Mouse (Mus musculus) heart, embryonic 10.5 days (tissue): ENCODE measurements around the gene Car15. TPM values are rescaled to one million over a fixed set of nuclear protein-coding genes. Genes with fewer than 3 reads are reported as not detected.

Experiments
- DNase-seq: peaks from one replicate; pipeline ENCODE4 v3.0.0-alpha.2; 2017; ENCODE audit warnings: low spot score
- H3K27ac ChIP-seq: fragments of 300-500 bp; sonication (generic); 2 replicates; pipeline ENCODE4 v1.5.1; 2016; ENCODE audit warnings: mild to moderate bottlenecking
- H3K27me3 ChIP-seq: fragments of 300-500 bp; sonication (generic); 2 replicates; pipeline ENCODE4 v1.6.1; 2016; ENCODE audit warnings: mild to moderate bottlenecking; ENCODE audit not compliant: poor library complexity, insufficient read depth, severe bottlenecking
- H3K36me3 ChIP-seq: fragments of 300-500 bp; sonication (generic); 2 replicates; pipeline ENCODE4 v1.6.1; 2016; ENCODE audit warnings: mild to moderate bottlenecking, moderate library complexity
- H3K4me1 ChIP-seq: fragments of 300-500 bp; sonication (generic); 2 replicates; pipeline ENCODE4 v1.6.1; 2016; ENCODE audit warnings: mild to moderate bottlenecking
- H3K4me3 ChIP-seq: fragments of 300-500 bp; sonication (generic); 2 replicates; pipeline ENCODE4 v1.5.1; 2016; ENCODE audit warnings: mild to moderate bottlenecking, moderate library complexity
- H3K9me3 ChIP-seq: fragments of 300-500 bp; sonication (generic); 2 replicates; pipeline ENCODE4 v1.6.1; 2016; ENCODE audit warnings: mild to moderate bottlenecking, moderate library complexity
- WGBS: fragments of 180-500 bp; shearing (Covaris S2); methylation state at CpG from one replicate; pipeline ENCODE4 v1.1.7; 2016; 5-methylcytosine and 5-hydroxymethylcytosine counted together
- polyA plus RNA-seq: library from polyadenylated mRNA; unstranded; fragments of >200 nt; fragmentation: Nextera tagmentation; extraction: Ambion mirVana; gene quantifications from 2 replicates; pipeline ENCODE4 v1.2.1, GENCODE M21; 2016

Gene Car15
- polyA plus RNA-seq, 1 experiment from 2014 or later: 2.0 TPM

DNA sequence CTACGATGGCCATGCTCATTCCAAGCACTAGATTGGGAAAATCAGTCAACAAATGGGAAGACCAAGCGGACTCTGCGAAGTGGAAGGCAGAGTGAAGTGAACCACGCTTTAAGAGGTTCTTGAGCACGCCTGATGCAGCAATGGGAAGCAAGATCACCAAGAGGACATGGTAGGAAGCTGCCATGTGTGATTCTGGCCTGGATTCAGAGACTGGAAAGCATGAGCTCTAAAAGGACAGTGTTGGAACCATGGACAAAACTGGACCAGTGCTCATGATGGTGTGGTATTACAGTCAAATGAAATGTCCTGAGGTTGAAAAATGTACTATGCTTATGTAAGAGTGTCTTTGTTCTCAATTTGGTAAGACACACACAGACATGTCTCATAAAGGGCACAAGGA, 13.2 kb upstream of the Car15 start:
- no peaks in the 10 kb centered on the region for H3K27me3 ChIP-seq
- peaks cover 89% of the 10 kb centered on the region for H3K36me3 ChIP-seq
- H3K27ac ChIP-seq: no peak overlapping the region
- 95% methylated on average over 5 of the region's 5 CpGs for WGBS
- H3K9me3 ChIP-seq: no peaks in the 10 kb centered on the region
- no peaks in the 10 kb centered on the region for H3K4me1 ChIP-seq
- DNase-seq: no peak
- no peak overlapping the region for H3K4me3 ChIP-seq

DNA sequence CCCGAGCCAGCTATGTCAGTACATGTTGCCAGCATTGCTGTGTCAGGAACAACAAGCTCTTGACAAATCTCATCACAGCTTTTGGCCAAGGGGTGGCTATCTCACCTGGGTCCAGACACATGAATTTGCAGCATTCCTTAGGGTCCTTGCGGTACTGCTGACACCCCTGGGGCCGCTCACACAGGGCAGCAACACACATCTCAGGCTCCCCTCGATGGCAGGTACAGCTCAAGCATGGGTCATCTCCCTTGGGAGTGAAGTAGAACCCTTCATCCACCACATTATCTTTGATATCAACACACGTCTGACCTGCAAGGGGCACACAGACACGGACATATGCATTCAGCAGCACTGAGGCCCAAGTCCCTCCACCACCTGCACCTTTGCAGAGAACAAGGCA, 11.3 kb upstream of the Car15 start:
- no peaks in the 10 kb centered on the region for H3K9me3 ChIP-seq
- H3K27me3 ChIP-seq: no peaks in the 10 kb centered on the region
- H3K36me3 ChIP-seq: peaks cover 93% of the 10 kb centered on the region
- DNase-seq: no peak
- no peak overlapping the region for H3K4me3 ChIP-seq
- no peak overlapping the region for H3K27ac ChIP-seq
- no peaks in the 10 kb centered on the region for H3K4me1 ChIP-seq
- WGBS: 80% methylated on average over 6 of the region's 6 CpGs

DNA sequence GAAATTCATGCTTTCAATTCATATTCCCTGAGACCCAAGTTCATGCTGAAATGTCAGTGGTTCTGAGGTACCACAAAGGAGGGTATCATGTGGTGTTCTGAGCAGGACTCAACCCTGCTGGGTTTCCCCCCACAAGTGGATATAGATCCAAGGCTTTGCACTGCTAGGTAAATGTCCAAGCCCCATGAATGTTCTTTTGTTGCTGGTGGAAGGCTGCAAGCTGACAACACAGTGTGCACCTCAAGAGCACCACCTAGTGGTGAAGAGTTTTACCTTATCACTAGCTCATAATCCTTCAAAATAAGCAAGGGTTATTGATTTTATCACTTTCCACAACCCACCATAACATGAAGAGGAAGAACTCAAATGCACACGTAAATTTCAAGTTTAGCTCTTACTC, 10.8 kb upstream of the Car15 start:
- DNase-seq: no peak
- Histone ChIP-seq H3K27ac (no peak overlapping the region), H3K36me3 (peaks cover 93% of the 10 kb centered on the region), H3K4me1 (no peaks in the 10 kb centered on the region), H3K9me3 (no peaks in the 10 kb centered on the region), H3K4me3 (no peak overlapping the region), H3K27me3 (no peaks in the 10 kb centered on the region)
- 37% methylated on average over 1 of the region's 1 CpGs for WGBS

DNA sequence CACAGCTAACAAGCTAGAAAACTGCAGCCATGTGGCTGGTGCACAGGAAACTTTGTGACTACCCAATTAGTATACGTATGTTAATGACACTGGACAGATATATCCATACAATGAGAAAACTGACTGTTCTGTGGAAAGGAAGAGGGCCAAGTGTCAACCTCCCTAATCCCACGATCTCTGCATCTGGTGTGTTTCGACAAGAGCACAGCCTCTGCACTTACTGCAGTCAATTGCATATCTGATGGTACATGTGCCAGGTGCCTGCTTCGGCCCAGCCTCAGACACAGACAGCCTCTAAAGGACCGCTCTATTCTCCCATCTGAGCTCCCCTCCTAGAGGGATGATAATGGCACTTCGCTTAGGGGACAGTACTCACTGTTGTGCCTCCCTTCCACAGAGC, 10.3 kb upstream of the Car15 start:
- peaks cover 93% of the 10 kb centered on the region for H3K36me3 ChIP-seq
- WGBS: 90% methylated on average over 6 of the region's 6 CpGs
- H3K27ac ChIP-seq: no peak overlapping the region
- H3K4me1 ChIP-seq: no peaks in the 10 kb centered on the region
- no peak overlapping the region for H3K4me3 ChIP-seq
- H3K27me3 ChIP-seq: no peaks in the 10 kb centered on the region
- no peak for DNase-seq
- no peaks in the 10 kb centered on the region for H3K9me3 ChIP-seq

DNA sequence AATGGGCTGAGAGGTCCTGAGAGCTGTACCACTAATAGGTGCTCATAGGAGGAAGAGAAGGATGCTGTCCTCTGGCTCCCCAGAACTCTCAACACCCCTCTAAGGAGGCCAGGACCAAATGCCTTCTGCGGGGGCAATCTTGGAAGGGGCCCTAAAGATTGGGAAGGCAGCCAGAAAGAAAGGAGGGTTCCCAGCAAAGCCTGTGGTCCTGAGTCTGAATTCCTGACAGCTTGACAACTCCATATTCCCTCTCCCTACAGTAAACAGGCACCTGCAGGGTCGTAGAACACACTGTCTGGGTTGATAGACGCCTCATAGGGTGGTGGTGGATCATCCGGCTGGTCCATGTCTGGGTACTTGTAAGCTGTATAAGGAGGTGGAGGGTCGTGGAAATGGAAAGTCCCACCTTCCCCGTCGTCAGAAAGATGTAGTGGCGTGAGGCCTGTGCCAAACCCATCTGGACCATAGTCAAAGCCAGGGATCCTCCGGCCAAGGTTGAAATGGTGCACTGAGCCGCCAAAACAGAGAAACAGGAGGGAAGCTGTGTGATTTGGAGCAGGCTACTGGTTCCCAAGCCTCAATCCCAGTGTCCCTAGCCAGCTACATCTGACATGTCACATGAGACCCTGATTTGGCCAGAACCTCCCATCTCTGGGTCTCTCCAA, 5.7 kb upstream of the Car15 start:
- no peaks in the 10 kb centered on the region for H3K27me3 ChIP-seq
- no peak overlapping the region for H3K27ac ChIP-seq
- H3K4me3 ChIP-seq: no peak overlapping the region
- no peaks in the 10 kb centered on the region for H3K9me3 ChIP-seq
- peaks cover 87% of the 10 kb centered on the region for H3K36me3 ChIP-seq
- no peaks in the 10 kb centered on the region for H3K4me1 ChIP-seq
- no peak for DNase-seq
- 91% methylated on average over 10 of the region's 10 CpGs for WGBS

DNA sequence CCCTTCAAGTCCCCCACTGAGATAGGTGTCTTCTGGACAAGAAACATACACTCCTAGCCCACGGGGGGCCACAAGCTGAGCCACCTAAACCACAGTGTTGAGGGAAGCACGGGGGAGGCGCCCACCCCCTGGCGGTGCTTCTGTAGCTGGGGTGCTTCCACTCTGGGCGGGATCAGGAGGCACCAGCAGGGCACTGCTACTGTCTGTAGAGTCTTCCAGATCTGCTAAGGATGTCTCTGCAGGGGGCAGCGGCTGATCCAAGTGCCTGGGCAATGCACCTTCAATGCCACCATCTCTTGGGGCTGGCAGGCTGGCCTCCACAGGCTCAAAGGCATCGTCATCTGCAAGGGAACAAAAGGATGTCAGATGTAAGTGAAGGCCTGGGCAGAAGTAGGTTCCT, 4.3 kb upstream of the Car15 start:
- DNase-seq: no peak
- H3K9me3 ChIP-seq: no peaks in the 10 kb centered on the region
- H3K27me3 ChIP-seq: peaks cover 12% of the 10 kb centered on the region
- no peak overlapping the region for H3K27ac ChIP-seq
- no peak overlapping the region for H3K4me3 ChIP-seq
- peaks cover 75% of the 10 kb centered on the region for H3K36me3 ChIP-seq
- 93% methylated on average over 7 of the region's 7 CpGs for WGBS
- H3K4me1 ChIP-seq: no peaks in the 10 kb centered on the region

DNA sequence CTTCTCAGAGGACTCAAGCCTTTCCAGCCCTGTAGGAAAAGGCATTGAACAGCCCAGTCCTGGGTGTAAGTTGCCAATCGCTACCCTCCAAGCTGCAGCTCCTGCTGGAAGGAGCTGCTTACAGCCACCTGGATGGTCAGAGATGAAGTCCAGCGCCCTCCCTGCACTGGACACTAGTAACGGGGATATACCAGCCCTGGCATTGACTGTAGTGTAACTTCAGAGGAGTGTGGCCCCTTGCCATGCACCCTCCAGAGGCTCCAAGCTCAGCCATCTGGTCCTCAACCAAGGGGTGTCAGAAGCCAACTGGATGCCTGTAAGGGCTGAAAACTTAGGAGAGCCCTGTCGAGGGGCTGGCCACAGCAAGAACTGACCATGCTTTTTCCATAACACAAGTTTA, 1.8 kb upstream of the Car15 start:
- Histone ChIP-seq H3K36me3 (peaks cover 51% of the 10 kb centered on the region), H3K4me3 (no peak overlapping the region)
- 84% methylated on average over 4 of the region's 4 CpGs for whole genome bisulfite sequencing

DNA sequence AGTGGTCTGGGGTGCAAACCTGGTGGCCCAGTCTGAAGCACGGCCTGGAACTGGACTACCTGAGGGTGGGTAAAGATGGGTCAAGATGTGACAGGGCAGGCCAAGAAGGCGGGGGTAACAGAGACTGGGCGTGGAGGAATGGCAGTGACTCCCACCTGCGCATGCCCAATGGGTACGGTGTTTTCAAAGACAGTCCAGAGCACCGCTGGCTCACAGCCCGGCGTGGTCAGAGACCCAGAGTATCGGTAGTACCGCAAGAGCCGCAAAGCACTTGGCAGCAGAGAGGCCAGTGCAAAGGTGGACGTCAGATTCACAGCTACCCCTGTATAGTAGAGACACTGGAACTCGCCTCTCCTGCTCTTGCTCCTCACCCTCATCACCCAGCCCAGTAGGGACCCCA, 2.7 kb downstream of the Car15 start:
- H3K4me1 ChIP-seq: peaks cover 19% of the 10 kb centered on the region
- H3K27me3 ChIP-seq: peaks cover 82% of the 10 kb centered on the region
- no peak overlapping the region for H3K27ac ChIP-seq
- H3K36me3 ChIP-seq: peaks cover 7% of the 10 kb centered on the region; the same call in 1 of the 2 replicates
- no peak for DNase-seq
- H3K4me3 ChIP-seq: no peak overlapping the region
- WGBS: 55% methylated on average over 13 of the region's 13 CpGs
- no peaks in the 10 kb centered on the region for H3K9me3 ChIP-seq

More for the DNA sequence above, 1.8 kb upstream of the Car15 start:
- no peaks in the 10 kb centered on the region; the same call in 1 of the 2 replicates for H3K4me1 ChIP-seq
- no peaks in the 10 kb centered on the region for H3K9me3 ChIP-seq
- DNase-seq: no peak
- peaks cover 37% of the 10 kb centered on the region for H3K27me3 ChIP-seq
- H3K27ac ChIP-seq: no peak overlapping the region

DNA sequence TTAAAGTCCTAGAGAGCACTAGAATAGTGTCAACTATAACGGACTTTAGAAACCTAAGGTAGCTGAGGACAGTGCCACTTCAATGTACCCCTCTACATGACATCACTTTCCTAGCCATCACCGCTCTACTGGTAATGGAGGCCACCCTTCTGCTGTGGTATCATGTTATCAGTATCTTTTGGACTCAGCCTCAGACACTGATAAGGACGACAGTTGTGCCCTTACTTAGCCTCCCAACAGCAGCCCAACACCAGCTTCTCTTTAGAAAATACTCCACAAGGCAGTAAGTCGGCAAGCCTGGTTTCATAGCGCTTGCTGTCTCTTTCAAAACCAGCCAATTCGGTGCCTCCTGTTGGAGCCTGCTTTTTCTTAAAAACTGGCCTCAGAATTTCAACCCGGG, 3.6 kb downstream of the Car15 start:
- peaks cover 91% of the 10 kb centered on the region for H3K27me3 ChIP-seq
- H3K36me3 ChIP-seq: no peaks in the 10 kb centered on the region
- peaks cover 19% of the 10 kb centered on the region for H3K4me1 ChIP-seq
- DNase-seq: no peak
- no peak overlapping the region for H3K27ac ChIP-seq
- peak overlapping the region; percentile 78 for H3K4me3 ChIP-seq
- 42% methylated on average over 7 of the region's 7 CpGs for WGBS
- H3K9me3 ChIP-seq: no peaks in the 10 kb centered on the region

DNA sequence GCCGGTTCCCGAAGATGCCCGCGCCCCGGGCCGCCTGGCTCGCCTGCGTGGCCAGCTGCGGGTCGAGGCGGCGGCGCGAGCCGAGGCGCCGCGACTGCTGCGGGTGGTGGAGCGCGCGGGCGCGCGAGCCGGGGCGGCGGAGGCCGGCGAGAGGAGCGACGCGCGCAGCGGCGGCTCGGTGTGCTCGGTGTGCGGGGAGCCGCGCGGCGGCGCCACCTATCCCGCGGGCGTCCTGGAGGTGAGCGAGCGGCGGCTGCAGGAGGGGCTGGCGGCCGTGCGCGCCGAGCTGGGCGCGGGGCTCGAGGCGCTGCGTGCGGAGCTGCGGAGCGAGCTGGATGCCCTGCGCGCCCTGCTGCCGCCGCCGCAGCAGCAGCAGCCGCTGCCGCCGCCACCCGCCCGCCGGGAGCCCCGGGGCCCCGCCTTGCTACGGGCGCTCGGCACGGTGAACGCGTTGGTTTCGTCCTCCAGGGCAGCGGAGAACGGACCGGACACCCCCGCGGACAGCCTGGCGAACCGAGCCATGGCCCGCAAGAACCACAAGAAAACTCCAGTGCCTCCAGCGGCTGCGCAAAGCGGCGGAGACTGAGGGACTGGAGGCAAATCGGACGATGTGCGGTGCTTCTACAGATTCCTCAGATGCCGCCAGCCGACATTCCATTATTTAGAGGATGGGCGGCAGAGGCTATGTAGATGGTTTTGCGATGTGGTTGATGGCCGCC, 4.3 kb downstream of the Car15 start:
- Histone ChIP-seq H3K27me3 (peaks cover 98% of the 10 kb centered on the region), H3K27ac (peak overlapping the region; percentile 78), H3K36me3 (no peaks in the 10 kb centered on the region), H3K4me1 (peaks cover 19% of the 10 kb centered on the region), H3K9me3 (no peaks in the 10 kb centered on the region), H3K4me3 (peak overlapping the region; percentile 78)
- DNase-seq: no peak
- WGBS: under 1% methylated on average over 103 of the region's 103 CpGs

DNA sequence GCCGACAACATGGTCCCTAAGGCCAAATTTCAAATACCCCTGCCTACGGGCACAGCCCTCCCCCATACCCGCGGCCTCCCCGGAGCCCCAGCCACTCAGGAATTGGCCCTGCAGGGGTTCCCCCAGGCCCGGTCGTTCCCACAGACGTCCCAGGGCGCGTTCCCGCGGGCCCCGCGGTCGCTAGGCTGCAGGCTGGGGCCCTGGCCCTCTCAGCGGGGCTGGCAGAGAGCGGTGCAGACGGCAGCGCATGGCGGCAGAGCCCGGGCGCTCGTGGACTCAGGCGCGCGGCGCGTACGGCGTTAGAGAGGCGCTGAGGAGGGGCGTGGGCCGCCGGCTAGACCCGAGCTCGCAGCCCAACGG, 4.9 kb downstream of the Car15 start:
- Histone ChIP-seq H3K4me3 (peak overlapping the region; percentile 78), H3K4me1 (peaks cover 19% of the 10 kb centered on the region), H3K27ac (peak overlapping the region; percentile 78), H3K36me3 (no peaks in the 10 kb centered on the region), H3K27me3 (peaks cover 100% of the 10 kb centered on the region), H3K9me3 (no peaks in the 10 kb centered on the region)
- WGBS: 1% methylated on average over 37 of the region's 37 CpGs
- DNase-seq: no peak

DNA sequence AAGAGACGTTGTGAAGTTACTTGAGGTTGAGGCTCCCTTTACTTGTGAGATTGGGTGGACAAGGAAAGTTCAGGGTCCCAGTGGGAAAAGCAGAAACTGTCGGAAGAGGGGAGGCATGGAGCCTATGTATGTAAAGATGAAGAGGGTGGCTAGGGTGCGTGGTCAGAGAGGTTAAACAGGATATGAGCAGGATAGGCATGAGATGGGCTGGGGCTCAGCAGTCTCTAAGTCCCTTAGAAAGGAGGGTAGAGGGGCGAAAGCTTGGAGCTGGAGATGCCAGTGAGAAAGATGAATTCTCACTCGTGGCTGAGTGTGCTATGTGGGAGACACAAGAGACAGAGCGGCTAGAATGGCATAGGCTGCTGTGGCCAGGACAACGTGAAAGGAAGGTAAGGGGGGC, 5.3 kb downstream of the Car15 start, which contains the start of gene B830017H08Rik:
Gene B830017H08Rik (plus strand): TSS at position 301 of the 400 bp plus-strand sequence.
- Histone ChIP-seq H3K9me3 (no peaks in the 10 kb centered on the region), H3K36me3 (no peaks in the 10 kb centered on the region), H3K4me1 (peaks cover 19% of the 10 kb centered on the region), H3K4me3 (peak within 1 kb of the TSS; percentile 78), H3K27ac (peak within 1 kb of the TSS; percentile 78), H3K27me3 (peaks cover 100% of the 10 kb centered on the region)
- no peak for DNase-seq
- 29% methylated on average over 7 of the region's 7 CpGs for WGBS

DNA sequence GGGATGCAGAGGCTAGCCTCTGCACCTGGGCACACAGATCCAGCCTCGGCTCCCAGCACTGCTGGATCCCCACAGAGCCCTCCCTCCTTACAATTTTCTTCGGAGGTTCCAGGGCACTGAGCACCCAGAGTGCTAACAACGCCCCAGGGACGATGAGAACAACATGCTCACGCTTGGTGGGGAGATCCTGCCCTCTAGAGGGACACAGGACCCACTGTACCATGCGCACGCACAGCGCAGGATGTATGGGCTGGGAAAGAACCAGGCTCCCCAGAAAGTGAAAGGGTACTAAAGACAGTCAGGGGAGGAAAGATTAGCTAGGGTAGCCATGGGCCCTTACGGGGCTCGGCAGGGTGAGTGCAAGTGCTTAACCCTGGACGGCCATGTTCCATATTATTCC, 6.4 kb downstream of the Car15 start:
- Histone ChIP-seq H3K4me3 (no peak overlapping the region), H3K9me3 (no peaks in the 10 kb centered on the region), H3K27me3 (peaks cover 100% of the 10 kb centered on the region), H3K4me1 (peaks cover 19% of the 10 kb centered on the region), H3K36me3 (no peaks in the 10 kb centered on the region), H3K27ac (no peak overlapping the region)
- WGBS: 18% methylated on average over 11 of the region's 11 CpGs
- no peak for DNase-seq
